Mouse (Mus musculus) megakaryocyte progenitor cell, adult 5-6 weeks (primary cell): ENCODE data around the gene Serf1. TPM values are rescaled to one million over a fixed set of nuclear protein-coding genes. Genes with fewer than 3 reads are reported as not detected.

Experiments
- total RNA-seq, 2 experiments: library from RNA; stranded (forward) in 1 of 2; stranded (reverse) in 1 of 2; fragments of 157-497, 149-512 nt in 1 of 2; fragments of 200-1000 nt in 1 of 2; gene quantifications; 2 replicates each; pipeline versions ENCODE4 v1.2.3 to v1.2.4; 2015 to 2017

Gene Serf1
- total RNA-seq, 2 experiments from 2014 or later, result 36.8 to 47.5 TPM

Other genes starting within 250 kb of the Serf1 start
- not detected in 2 replicates for gene Cartpt, start 206.9 kb upstream of the Serf1 start, total RNA-seq (2015)
- gene Cartpt, start 206.9 kb upstream of the Serf1 start, total RNA-seq (2017), result not detected in 2 replicates
- 13.9 and 15.4 TPM in 2 replicates for gene Mccc2, start 92.4 kb upstream of the Serf1 start, total RNA-seq (2015)
- 15.3 and 20.9 TPM in 2 replicates for gene Mccc2, start 92.4 kb upstream of the Serf1 start, total RNA-seq (2017)
- gene Bdp1, start 3.9 kb upstream of the Serf1 start, total RNA-seq (2015), result 37.1 and 51.2 TPM in 2 replicates
- 61.1 and 76.9 TPM in 2 replicates for gene Bdp1, start 3.9 kb upstream of the Serf1 start, total RNA-seq (2017)
- 91.6 and 107 TPM in 2 replicates for gene Smn1, start 16.8 kb downstream of the Serf1 start, total RNA-seq (2015)
- gene Smn1, start 16.8 kb downstream of the Serf1 start, total RNA-seq (2017), result 67.9 and 72.2 TPM in 2 replicates
- 26.1 and 27.7 TPM in 2 replicates for gene Naip2, start 94.1 kb downstream of the Serf1 start, total RNA-seq (2015)
- 33.6 and 41.1 TPM in 2 replicates for gene Naip2, start 94.1 kb downstream of the Serf1 start, total RNA-seq (2017)
- 11.3 and 13.4 TPM in 2 replicates for gene Naip5, start 138.3 kb downstream of the Serf1 start, total RNA-seq (2015)
- gene Naip5, start 138.3 kb downstream of the Serf1 start, total RNA-seq (2017), result 13.1 and 14.0 TPM in 2 replicates
- 13.8 TPM in 2 replicates for gene Naip6, start 209.7 kb downstream of the Serf1 start, total RNA-seq (2015)
- 6.3 and 6.5 TPM in 2 replicates for gene Naip6, start 209.7 kb downstream of the Serf1 start, total RNA-seq (2017)